Mouse (Mus musculus): ENCODE data around the gene Terb1.

Terb1 gene

GRCm38 (mm10) chr8:104448796-104449195 lies 60.9 kb downstream of the Terb1 start:
- DNase-seq (ENCODE audit: inconsistent ontology term), result no peak

- DNase-seq (ENCODE audit: inconsistent ontology term), result no peak
Observed at GRCm38 (mm10) chr8:104446016-104446415, 63.7 kb downstream of the Terb1 start.

- DNase-seq (ENCODE audit: inconsistent ontology term), result no peak
Observed at GRCm38 (mm10) chr8:104445248-104445647, 64.5 kb downstream of the Terb1 start.

- DNase-seq (ENCODE audit: inconsistent ontology term), result no peak
Observed at GRCm38 (mm10) chr8:104443125-104443679, 66.5 kb downstream of the Terb1 start.

GRCm38 (mm10) chr8:104442299-104443124 lies 67.2 kb downstream of the Terb1 start, which contains the start of gene Dync1li2:
Gene Dync1li2 (minus strand): TSS chr8:104443047.
- DNase-seq (ENCODE audit: inconsistent ontology term), result peak; percentile 92

- DNase-seq (ENCODE audit: inconsistent ontology term), result peak; percentile 24
Observed at GRCm38 (mm10) chr8:104441613-104442012, 68.1 kb downstream of the Terb1 start.

- DNase-seq (ENCODE audit: inconsistent ontology term), result no peak
Observed at GRCm38 (mm10) chr8:104439461-104439860, 70.2 kb downstream of the Terb1 start.

- DNase-seq (ENCODE audit: inconsistent ontology term), result no peak
Observed at GRCm38 (mm10) chr8:104437494-104438135, 72.1 kb downstream of the Terb1 start.

GRCm38 (mm10) chr8:104436591-104436990 lies 73.1 kb downstream of the Terb1 start:
- DNase-seq (ENCODE audit: inconsistent ontology term), result peak; percentile 37

- peak; percentile 99 for DNase-seq (ENCODE audit: inconsistent ontology term)
Observed at GRCm38 (mm10) chr8:104436038-104436437, 73.7 kb downstream of the Terb1 start.

GRCm38 (mm10) chr8:104434826-104435354 lies 74.8 kb downstream of the Terb1 start:
- no peak for DNase-seq (ENCODE audit: inconsistent ontology term)

- DNase-seq (ENCODE audit: inconsistent ontology term), result no peak
Observed at GRCm38 (mm10) chr8:104434275-104434674, 75.4 kb downstream of the Terb1 start.

- no peak for DNase-seq (ENCODE audit: inconsistent ontology term)
Observed at GRCm38 (mm10) chr8:104433191-104433842, 76.4 kb downstream of the Terb1 start.

GRCm38 (mm10) chr8:104432656-104433055 lies 77.1 kb downstream of the Terb1 start:
- no peak for DNase-seq (ENCODE audit: inconsistent ontology term)

GRCm38 (mm10) chr8:104430230-104430629 lies 79.5 kb downstream of the Terb1 start:
- DNase-seq (ENCODE audit: inconsistent ontology term), result no peak

- no peak for DNase-seq (ENCODE audit: inconsistent ontology term)
Observed at GRCm38 (mm10) chr8:104427703-104428102, 82.0 kb downstream of the Terb1 start.

GRCm38 (mm10) chr8:104422313-104422712 lies 87.4 kb downstream of the Terb1 start:
- DNase-seq (ENCODE audit: inconsistent ontology term), result no peak

- no peak for DNase-seq (ENCODE audit: inconsistent ontology term)
Observed at GRCm38 (mm10) chr8:104416022-104416421, 93.7 kb downstream of the Terb1 start.

GRCm38 (mm10) chr8:104414204-104414603 lies 95.5 kb downstream of the Terb1 start:
- no peak for DNase-seq (ENCODE audit: inconsistent ontology term)

- DNase-seq (ENCODE audit: inconsistent ontology term), result no peak
Observed at GRCm38 (mm10) chr8:104413770-104414169, 95.9 kb downstream of the Terb1 start.

- no peak for DNase-seq (ENCODE audit: inconsistent ontology term)
Observed at GRCm38 (mm10) chr8:104412805-104413532, 96.7 kb downstream of the Terb1 start.
